Comparison of ENCODE assay signal across 8 mouse cellular contexts in the genomic region with DNA sequence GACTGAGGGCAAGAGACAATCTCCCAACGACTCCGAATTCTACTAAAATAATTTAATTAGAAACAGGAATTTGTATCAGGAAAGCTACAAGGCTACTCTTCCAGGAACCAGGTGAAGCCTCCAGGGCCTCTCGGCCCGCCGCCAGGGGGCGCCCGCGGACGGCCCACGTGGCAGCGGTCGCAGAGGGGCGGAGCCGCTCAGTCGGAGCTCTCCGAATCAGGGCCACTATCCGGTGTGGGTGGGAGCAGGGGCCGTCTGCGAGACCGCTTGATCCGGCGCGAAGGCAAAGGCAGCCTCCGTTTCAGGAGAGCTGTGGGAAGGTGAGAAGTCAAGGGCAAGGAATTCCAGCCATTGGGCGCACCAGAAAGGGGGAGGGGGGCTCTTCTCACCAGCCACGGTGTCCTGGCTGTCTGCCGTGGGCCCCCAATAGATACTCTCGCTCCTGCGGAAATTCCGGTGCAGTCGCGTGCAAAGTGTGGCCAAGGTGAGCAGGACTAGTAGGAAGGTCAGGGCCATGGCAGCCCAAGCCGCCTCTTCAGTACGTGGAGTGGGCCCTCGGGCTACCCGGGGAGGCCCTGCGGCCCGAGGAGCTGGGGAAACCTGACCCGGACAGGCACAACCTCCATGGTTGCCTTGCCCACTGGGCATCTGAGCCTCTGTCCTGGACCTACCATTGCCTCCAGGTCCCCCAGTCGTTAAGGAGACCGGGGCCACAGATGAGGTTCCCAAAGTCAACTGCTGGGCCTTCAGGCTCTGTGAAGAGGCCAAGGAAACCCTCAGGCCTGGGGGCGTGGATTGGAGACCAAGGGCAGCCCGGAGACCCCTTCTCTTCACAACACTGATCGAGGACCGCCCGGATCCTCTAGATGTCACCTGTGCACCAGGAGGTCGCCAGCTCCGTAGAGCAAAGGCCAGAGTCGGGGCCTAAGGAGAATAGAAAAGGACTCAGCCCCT. TPM values are rescaled to one million over a fixed set of nuclear protein-coding genes. Genes with fewer than 3 reads are reported as not detected.
A peak's percentile ranks its signal among the peaks of the same experiment; 100 is the strongest.
DNase-seq lines count a peak whose midpoint lies in the region; ATAC-seq and TF ChIP-seq lines count a peak whose summit lies in the region.

No protein-coding gene starts in this region.

- H3K4me1 ChIP-seq in embryonic facial prominence, embryonic 12.5 days, result peaks cover 20% of the 10 kb centered on the region
- peaks cover 8% of the 10 kb centered on the region for H3K4me1 ChIP-seq in heart, adult 2 months (ENCODE audit: control insufficient read depth, insufficient read depth, low read length)
- peaks cover 26% of the 10 kb centered on the region for H3K4me1 ChIP-seq in liver, embryonic 13.5 days (replicated peaks)
- peaks cover 7% of the 10 kb centered on the region; the same call in 1 of the 2 replicates for H3K4me1 ChIP-seq in stomach, embryonic 14.5 days (ENCODE audit: control insufficient read depth, insufficient read depth, low read length)

- H3K4me3 ChIP-seq in embryonic facial prominence, embryonic 12.5 days, result peak overlapping the region; percentile 37
- H3K4me3 ChIP-seq in heart, adult 2 months, result peak overlapping the region; percentile 49
- peak overlapping the region; percentile 45 for H3K4me3 ChIP-seq in liver, embryonic 13.5 days (replicated peaks)
- peak overlapping the region; percentile 12 for H3K4me3 ChIP-seq in stomach, embryonic 14.5 days (ENCODE audit: low read depth, low read length)

- peak overlapping the region; percentile 72 for H3K27ac ChIP-seq in embryonic facial prominence, embryonic 12.5 days
- H3K27ac ChIP-seq in heart, adult 2 months, result peak overlapping the region; percentile 75
- H3K27ac ChIP-seq in liver, embryonic 13.5 days, result no peak overlapping the region
- H3K27ac ChIP-seq in stomach, embryonic 14.5 days (ENCODE audit: low read length), result no peak overlapping the region

- peak overlapping the region; percentile 72 for H3K4me2 ChIP-seq in embryonic facial prominence, embryonic 12.5 days (replicated peaks)
- H3K4me2 ChIP-seq in liver, embryonic 13.5 days, result peak overlapping the region; percentile 73
- H3K4me2 ChIP-seq in stomach, embryonic 14.5 days (replicated peaks; ENCODE audit: low read depth, low read length), result peak overlapping the region; percentile 50

- no peaks in the 10 kb centered on the region for H3K79me2 ChIP-seq in heart, adult 2 months (replicated peaks; ENCODE audit: control insufficient read depth, insufficient read depth, low read length)

- peak; percentile 49; the same call in 1 of the 2 replicates for ATAC-seq in embryonic facial prominence, embryonic 12.5 days (ENCODE audit: insufficient number of reproducible peaks, insufficient read depth, low FRiP score, low TSS enrichment)
- peak; percentile 60 for ATAC-seq in liver, embryonic 13.5 days (ENCODE audit: low read depth)
- ATAC-seq in stomach, embryonic 14.5 days (ENCODE audit: insufficient number of reproducible peaks, insufficient read depth, low FRiP score, low read depth), result peak; percentile 60; the same call in 1 of the 2 replicates

- peak; percentile 92 to 93 for DNase-seq in B cell, adult 2 months
- DNase-seq in adrenal gland, postnatal 14 days, result peak; percentile 93
- DNase-seq in heart, adult 2 months, result peak; percentile 88 to 91
- DNase-seq in kidney, adult 18-20 months, result peak; percentile 90
- DNase-seq in liver, embryonic 13.5 days, result peak; percentile 74
- peak; percentile 75 to 84 for DNase-seq in natural killer cell, adult 2 months (ENCODE audit: low spot score in 2 of 2)

- TF ChIP-seq EP300 in heart, adult 2 months (IDR thresholded peaks at IDR 0.05; ENCODE audit: insufficient read depth, low read depth, low read length), result peak; percentile 50; the same call in 1 of the 2 replicates

- peak overlapping the region; percentile 48 for H3K9ac ChIP-seq in embryonic facial prominence, embryonic 12.5 days
- H3K9ac ChIP-seq in heart, adult 2 months (ENCODE audit: low read depth, low read length), result peak overlapping the region; percentile 73
- H3K9ac ChIP-seq in liver, embryonic 13.5 days, result peak overlapping the region; percentile 58
- H3K9ac ChIP-seq in stomach, embryonic 14.5 days (replicated peaks; ENCODE audit: low read depth, low read length), result peak overlapping the region; percentile 18; the same call in 1 of the 2 replicates

- WGBS in embryonic facial prominence, embryonic 12.5 days, result 18% methylated on average over 49 of the region's 49 CpGs
- 22% methylated on average over 49 of the region's 49 CpGs for WGBS in heart, adult 2 months
- WGBS in liver, embryonic 13.5 days (ENCODE audit: insufficient replicate concordance), result 23% methylated on average over 49 of the region's 49 CpGs
- WGBS in stomach, embryonic 14.5 days, result 20% methylated on average over 49 of the region's 49 CpGs

- intact Hi-C loops in heart, adult 2 months (cut with DNase I), result loop anchor here (5.0 kb wide), 1 partner anchor 119 kb away; no protein-coding TSS in a partner anchor

- H3K27me3 ChIP-seq in embryonic facial prominence, embryonic 12.5 days, result no peaks in the 10 kb centered on the region
- no peaks in the 10 kb centered on the region for H3K27me3 ChIP-seq in heart, adult 2 months (ENCODE audit: control insufficient read depth, insufficient read depth, low read length)
- H3K27me3 ChIP-seq in liver, embryonic 13.5 days, result no peaks in the 10 kb centered on the region
- H3K27me3 ChIP-seq in stomach, embryonic 14.5 days (ENCODE audit: control insufficient read depth, insufficient read depth, low read length), result no peaks in the 10 kb centered on the region

- TF ChIP-seq CTCF in heart, adult 2 months (IDR thresholded peaks at IDR 0.05), result peak; percentile 98; the same call in 1 of the 2 replicates

- peak; percentile 58 for TF ChIP-seq POLR2A in heart, adult 2 months (IDR thresholded peaks at IDR 0.05; ENCODE audit: insufficient read depth, low read depth, low read length)

- no peaks in the 10 kb centered on the region for H3K9me3 ChIP-seq in embryonic facial prominence, embryonic 12.5 days
- H3K9me3 ChIP-seq in liver, embryonic 13.5 days (replicated peaks), result no peaks in the 10 kb centered on the region
- H3K9me3 ChIP-seq in stomach, embryonic 14.5 days (ENCODE audit: control insufficient read depth, low read depth, low read length), result no peaks in the 10 kb centered on the region

- peaks cover 42% of the 10 kb centered on the region for H3K36me3 ChIP-seq in embryonic facial prominence, embryonic 12.5 days
- H3K36me3 ChIP-seq in heart, adult 2 months (ENCODE audit: control insufficient read depth, insufficient read depth, low read length), result no peaks in the 10 kb centered on the region
- peaks cover 39% of the 10 kb centered on the region for H3K36me3 ChIP-seq in liver, embryonic 13.5 days
- peaks cover 39% of the 10 kb centered on the region for H3K36me3 ChIP-seq in stomach, embryonic 14.5 days (ENCODE audit: control insufficient read depth, insufficient read depth, low read length)

RNA-seq across cellular contexts. Expression of gene Abhd15, which starts 6.6 kb away (rescaled TPM):
- total RNA-seq in adrenal gland, postnatal 14 days (2021), result 24.3 and 26.9 TPM in 2 replicates
- polyA plus RNA-seq in embryonic facial prominence, embryonic 12.5 days (2016; fragmentation: Nextera tagmentation; extraction: Ambion mirVana), result 2.8 and 2.9 TPM in 2 replicates
- total RNA-seq in heart, adult 2 months (2021), result 1 to 10 TPM; 2.4 to 2.9 TPM
- 1.4 and 2.0 TPM in 2 replicates for polyA plus RNA-seq in heart, adult 2 months (2012; rRNA removed)
- 3.4 and 3.8 TPM in 2 replicates for polyA plus RNA-seq in liver, embryonic 13.5 days (2015; fragmentation: Nextera tagmentation; extraction: Ambion mirVana)
- 1.8 and 1.9 TPM in 2 replicates for polyA plus RNA-seq in stomach, embryonic 14.5 days (2014; fragmentation: Nextera tagmentation; extraction: Ambion mirVana)

RNA-seq across cellular contexts. Expression of gene Trp53i13, which starts 7.4 kb away (rescaled TPM):
- 9.6 and 12.5 TPM in 2 replicates for total RNA-seq in adrenal gland, postnatal 14 days (2021)
- polyA plus RNA-seq in embryonic facial prominence, embryonic 12.5 days (2016; fragmentation: Nextera tagmentation; extraction: Ambion mirVana), result 52.8 and 55.2 TPM in 2 replicates
- total RNA-seq in heart, adult 2 months (2021), result 1 to 10 TPM; 8.3 to 9.8 TPM
- 13.5 and 14.2 TPM in 2 replicates for polyA plus RNA-seq in heart, adult 2 months (2012; rRNA removed)
- polyA plus RNA-seq in liver, embryonic 13.5 days (2015; fragmentation: Nextera tagmentation; extraction: Ambion mirVana), result 5.1 and 5.5 TPM in 2 replicates
- 32.8 and 38.7 TPM in 2 replicates for polyA plus RNA-seq in stomach, embryonic 14.5 days (2014; fragmentation: Nextera tagmentation; extraction: Ambion mirVana)

RNA-seq across cellular contexts. Expression of gene Gm10392, which starts 10.7 kb away (rescaled TPM):
- not detected in 2 replicates for total RNA-seq in adrenal gland, postnatal 14 days (2021)
- polyA plus RNA-seq in embryonic facial prominence, embryonic 12.5 days (2016; fragmentation: Nextera tagmentation; extraction: Ambion mirVana), result not detected in 2 replicates
- not detected for total RNA-seq in heart, adult 2 months (2021)
- 0.06 TPM in 1 of 2 replicates, not detected in the other for polyA plus RNA-seq in heart, adult 2 months (2012; rRNA removed)
- 0.10 TPM in 1 of 2 replicates, not detected in the other for polyA plus RNA-seq in liver, embryonic 13.5 days (2015; fragmentation: Nextera tagmentation; extraction: Ambion mirVana)
- polyA plus RNA-seq in stomach, embryonic 14.5 days (2014; fragmentation: Nextera tagmentation; extraction: Ambion mirVana), result not detected in 2 replicates

RNA-seq across cellular contexts. Expression of gene Git1, which starts 15.0 kb away (rescaled TPM):
- total RNA-seq in adrenal gland, postnatal 14 days (2021), result 49.5 and 53.0 TPM in 2 replicates
- polyA plus RNA-seq in embryonic facial prominence, embryonic 12.5 days (2016; fragmentation: Nextera tagmentation; extraction: Ambion mirVana), result 11.1 and 11.5 TPM in 2 replicates
- total RNA-seq in heart, adult 2 months (2021), result 10 to 100 TPM; 53.3 to 59.4 TPM
- polyA plus RNA-seq in heart, adult 2 months (2012; rRNA removed), result 52.3 and 54.0 TPM in 2 replicates
- polyA plus RNA-seq in liver, embryonic 13.5 days (2015; fragmentation: Nextera tagmentation; extraction: Ambion mirVana), result 1.8 and 1.9 TPM in 2 replicates
- 15.1 and 18.1 TPM in 2 replicates for polyA plus RNA-seq in stomach, embryonic 14.5 days (2014; fragmentation: Nextera tagmentation; extraction: Ambion mirVana)

RNA-seq across cellular contexts. Expression of gene Ankrd13b, which starts 18.9 kb away (rescaled TPM):
- total RNA-seq in adrenal gland, postnatal 14 days (2021), result 8.2 and 10.4 TPM in 2 replicates
- polyA plus RNA-seq in embryonic facial prominence, embryonic 12.5 days (2016; fragmentation: Nextera tagmentation; extraction: Ambion mirVana), result 15.0 and 15.5 TPM in 2 replicates
- 10 to 100 TPM in 1 of 2 experiments, 1 to 10 TPM in 1; 9.2 to 10.6 TPM for total RNA-seq in heart, adult 2 months (2021)
- polyA plus RNA-seq in heart, adult 2 months (2012; rRNA removed), result 19.4 and 20.3 TPM in 2 replicates
- 0.81 and 1.0 TPM in 2 replicates for polyA plus RNA-seq in liver, embryonic 13.5 days (2015; fragmentation: Nextera tagmentation; extraction: Ambion mirVana)
- 7.1 TPM in 2 replicates for polyA plus RNA-seq in stomach, embryonic 14.5 days (2014; fragmentation: Nextera tagmentation; extraction: Ambion mirVana)

Comparison
In these comparisons a context has a peak if more than half of its experiments do, and no peak if none do; other contexts are left out.
1. H3K27ac ChIP-seq: peak in embryonic facial prominence, embryonic 12.5 days (single experiment) and heart, adult 2 months (single experiment); none in liver, embryonic 13.5 days (single experiment) and stomach, embryonic 14.5 days (single experiment).
2. H3K9ac ChIP-seq: peak in every context shown above with its lines; median percentile 73 in heart, adult 2 months; 58 in liver, embryonic 13.5 days; 48 in embryonic facial prominence, embryonic 12.5 days; 18 in stomach, embryonic 14.5 days.
3. Peak in every context shown above with its lines, with median percentiles within 50 percentile points of each other: DNase-seq, ATAC-seq, H3K4me2 ChIP-seq and H3K4me3 ChIP-seq.